Mouse (Mus musculus): Measurements from ENCODE around the gene Krt7.

Krt7 gene

DNA sequence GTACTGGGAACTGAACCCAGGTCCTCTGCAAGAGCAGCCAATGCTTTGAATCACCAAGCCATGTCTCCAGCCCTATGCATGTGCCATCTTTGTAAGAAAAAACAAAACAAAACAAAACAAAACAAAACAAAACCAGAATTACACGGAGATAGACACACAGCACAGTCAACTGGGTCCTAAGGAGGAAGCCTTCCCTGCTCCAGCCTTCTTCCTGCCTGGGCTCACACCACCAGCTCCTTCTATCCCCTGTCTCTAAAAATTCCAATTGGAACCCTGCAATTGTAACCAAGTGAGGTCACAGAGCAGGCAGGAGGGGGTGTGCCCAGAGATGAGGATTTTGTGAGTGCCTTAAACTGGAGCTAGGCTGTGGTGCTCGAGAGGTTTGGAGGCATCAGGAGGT, 36.6 kb downstream of the Krt7 start, which contains the start of gene Krt88:
Krt88 (plus strand) TSS at position 301 of the 400 bp plus-strand sequence.
- no peak for DNase-seq

DNA sequence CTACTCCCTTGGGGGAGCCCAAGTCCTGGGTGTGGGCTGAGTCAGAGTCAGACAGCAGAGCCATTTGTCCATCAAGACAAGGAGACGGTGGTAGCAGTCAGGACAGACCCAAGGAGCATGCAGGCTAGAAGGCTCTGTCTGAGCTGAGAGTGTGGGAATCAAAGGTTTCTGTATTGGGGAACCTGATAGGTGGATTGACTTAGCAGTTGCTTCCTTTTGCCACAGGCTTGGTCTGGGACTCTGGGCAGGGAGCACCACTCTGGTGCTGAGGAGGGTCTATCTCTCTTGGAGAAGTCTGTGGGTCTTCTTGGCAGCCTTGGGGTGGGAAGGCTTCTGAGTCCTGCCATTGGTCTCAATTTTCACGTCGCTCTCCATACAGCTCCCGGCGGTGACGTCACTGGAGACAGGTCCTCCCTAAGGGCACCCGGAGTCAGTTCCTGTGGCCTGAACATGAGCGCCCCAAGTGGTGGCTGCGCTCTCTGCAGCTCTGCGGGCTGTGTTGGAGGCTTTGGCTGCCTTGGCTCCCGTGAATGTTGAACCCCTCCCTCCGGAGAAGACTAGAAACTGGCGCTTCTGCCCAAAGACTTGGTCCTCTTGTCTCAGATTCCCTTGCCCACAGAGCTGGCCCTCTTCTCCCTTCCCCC, 42.4 kb downstream of the Krt7 start:
- peak; percentile 86 for DNase-seq

DNA sequence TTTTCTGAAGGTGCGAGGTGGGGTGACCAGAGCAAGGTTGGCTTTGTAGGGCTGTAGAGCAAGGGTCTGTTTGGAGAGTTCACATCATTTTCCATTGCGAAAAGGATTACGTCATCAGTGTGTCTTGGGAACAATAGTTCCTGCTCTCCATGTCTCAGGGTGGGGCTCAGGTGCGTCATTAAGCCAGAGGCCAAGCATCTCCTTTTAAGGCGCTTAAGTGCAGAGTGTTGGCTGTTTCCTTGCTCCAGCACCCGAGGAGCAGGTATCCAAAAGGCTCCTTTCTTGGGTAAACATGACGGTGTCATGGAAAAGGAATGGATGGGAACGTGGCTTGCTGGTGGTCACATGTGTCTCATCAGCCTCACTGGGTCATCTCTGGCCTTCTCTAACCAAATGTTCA, 43.9 kb downstream of the Krt7 start:
- DNase-seq, result no peak

DNA sequence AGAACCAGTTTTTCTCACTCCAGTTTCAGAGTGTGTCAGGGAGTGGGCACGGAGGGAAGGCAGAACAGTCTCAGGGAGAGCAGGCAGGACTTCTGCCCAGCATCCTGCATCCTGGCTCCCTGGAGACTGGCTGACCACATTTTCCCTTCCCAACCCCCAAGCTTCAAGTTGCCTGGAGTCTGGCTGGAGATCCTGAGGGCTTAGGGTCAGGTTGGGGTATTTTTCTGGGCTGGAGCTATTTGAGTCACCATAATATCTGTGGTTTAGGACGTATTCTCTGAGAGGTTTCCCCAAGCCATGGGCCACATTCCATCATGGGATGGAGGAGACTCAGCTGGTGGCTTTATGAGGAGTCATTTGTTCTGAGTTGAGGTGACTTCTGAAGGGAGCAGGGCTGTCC, 44.4 kb downstream of the Krt7 start:
- DNase-seq, result no peak

DNA sequence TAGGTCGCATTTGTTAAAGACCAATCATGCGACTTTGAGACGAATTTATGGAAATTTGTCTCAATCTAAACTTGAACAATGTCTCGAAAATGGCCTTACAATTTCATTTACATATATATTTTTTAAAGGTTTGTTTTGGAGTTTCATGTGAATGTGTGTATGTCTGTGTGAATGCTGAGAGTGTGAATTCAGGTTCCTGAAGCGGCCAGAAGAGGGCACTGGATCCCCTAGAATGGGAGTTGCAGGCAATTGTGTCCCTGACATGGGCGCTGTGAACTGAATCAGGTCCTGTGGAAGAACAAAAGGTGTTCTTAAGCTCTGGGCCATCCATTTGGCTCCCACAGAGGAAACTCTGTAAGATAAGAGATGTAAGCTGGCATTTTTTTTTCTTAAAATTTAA, 45.0 kb downstream of the Krt7 start:
- DNase-seq, result no peak

DNA sequence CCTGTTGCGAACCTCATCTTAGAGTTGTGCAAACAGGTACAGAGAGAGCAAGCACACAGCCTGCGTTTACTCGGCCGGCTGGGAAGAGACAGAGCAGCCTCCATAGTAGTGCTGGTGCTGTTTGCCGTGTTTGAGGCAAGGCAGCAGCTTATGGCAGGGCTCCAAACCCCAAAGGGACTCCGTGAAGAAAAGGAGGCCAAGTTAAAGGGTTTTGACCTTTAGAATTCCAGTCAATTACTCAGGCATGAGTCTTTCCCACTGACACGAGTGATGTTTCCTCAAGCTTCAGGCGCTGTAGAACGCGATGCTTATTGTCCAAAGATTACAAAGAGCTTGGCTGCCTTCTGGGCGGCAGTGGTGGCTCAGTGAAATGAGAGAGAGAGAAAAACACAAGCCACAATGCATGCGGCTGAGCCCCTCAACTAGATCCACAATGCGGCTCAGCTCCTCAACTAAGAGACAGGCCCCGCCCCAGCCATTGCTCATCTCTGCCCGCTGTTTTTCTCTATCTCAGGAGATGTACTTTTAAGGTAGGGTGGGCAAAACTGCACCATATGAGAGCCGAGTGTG, 47.6 kb downstream of the Krt7 start:
- DNase-seq, result peak; percentile 11

DNA sequence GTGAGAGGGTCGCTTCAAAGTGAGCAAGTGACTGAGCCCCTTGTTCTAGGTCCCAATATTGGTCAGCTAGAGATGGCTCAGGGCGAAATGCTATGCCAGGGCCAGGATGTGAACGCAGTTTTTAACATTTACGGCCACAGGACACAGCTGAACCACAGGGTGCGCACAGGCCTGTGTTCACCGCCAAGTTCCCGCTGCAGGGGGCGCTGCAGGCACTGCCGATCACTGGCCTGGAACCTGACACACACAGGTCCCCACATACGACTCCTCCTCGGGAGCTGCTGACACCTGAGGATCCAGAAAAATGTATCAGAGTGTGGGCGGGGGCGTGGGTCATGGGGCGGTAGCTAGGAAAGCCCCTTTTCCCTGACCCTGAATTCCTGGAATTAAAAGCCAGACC, 48.4 kb downstream of the Krt7 start:
- DNase-seq, result peak; percentile 8

DNA sequence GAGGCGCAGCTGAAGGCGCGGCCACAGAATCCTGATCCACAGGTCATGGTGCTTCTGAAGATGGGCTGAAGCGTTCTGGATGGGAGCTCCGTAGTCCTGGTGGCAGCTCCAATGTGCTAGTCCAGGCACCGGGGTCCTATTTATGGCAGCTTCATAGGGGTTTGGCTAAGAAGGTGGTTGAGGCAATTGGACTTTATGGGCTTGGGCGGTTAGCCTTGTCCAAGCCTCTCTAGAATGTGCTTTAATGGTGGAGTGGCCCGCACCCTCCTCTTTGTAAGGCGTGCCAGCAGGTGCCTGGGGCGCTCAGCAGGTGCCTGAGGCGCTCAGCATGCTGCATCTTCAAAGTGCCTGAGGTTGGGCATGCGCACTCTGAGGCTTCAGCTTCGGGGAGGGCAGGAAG, 52.8 kb downstream of the Krt7 start, which contains the start of gene Krt81:
Krt81 (minus strand) TSS at position 101 of the 400 bp plus-strand sequence.
- no peak for DNase-seq

DNA sequence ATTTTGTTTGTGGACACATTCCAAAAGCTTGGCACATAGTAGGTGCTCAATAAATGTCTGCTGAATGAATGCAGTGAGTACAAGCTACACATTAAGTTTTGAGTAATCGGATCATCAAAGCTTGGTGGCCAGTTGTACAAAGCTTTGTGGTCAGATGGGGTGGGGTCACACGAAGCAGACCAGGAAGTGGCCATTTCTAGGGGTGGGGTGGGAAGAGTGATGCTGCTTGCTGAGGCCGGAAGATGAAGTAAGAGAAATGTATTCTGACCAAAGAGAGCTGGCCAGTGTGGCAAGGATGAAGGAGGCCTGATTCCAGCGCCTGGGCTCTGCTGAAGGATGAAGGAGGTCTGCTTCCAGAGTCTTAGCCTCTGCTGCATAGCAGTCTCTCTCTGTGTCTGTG, 58.2 kb downstream of the Krt7 start:
- DNase-seq, result no peak

DNA sequence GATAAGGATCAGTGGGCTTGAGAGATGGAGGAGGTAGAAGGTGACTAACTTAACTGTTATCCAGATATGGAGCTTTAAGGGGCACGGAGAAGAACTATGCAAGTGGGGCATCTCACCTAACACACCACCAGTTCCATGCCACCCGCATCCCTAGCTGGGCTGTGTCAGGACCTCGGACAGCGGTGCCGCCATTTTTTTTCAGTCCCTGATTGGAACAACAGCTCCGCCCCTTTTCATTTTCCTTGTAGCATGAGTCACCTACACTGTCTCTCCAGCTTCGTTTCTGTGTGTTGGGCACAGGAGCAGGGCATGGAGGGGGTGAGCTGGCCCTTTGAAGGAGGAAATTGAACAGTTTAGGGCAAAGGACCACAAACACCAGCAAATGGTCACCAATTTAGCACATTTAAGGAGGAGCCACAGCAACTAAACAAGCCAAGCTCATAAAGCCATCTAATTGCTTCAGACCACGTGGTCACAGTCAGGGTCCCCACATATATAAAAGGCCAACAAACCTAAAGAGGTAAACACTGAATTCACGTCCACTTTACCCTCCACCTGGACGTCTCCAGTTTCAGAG, 62.2 kb downstream of the Krt7 start, which contains the start of gene Krt86:
Krt86 (plus strand) TSS at position 527 of the 577 bp plus-strand sequence.
- DNase-seq, result peak; percentile 72

DNA sequence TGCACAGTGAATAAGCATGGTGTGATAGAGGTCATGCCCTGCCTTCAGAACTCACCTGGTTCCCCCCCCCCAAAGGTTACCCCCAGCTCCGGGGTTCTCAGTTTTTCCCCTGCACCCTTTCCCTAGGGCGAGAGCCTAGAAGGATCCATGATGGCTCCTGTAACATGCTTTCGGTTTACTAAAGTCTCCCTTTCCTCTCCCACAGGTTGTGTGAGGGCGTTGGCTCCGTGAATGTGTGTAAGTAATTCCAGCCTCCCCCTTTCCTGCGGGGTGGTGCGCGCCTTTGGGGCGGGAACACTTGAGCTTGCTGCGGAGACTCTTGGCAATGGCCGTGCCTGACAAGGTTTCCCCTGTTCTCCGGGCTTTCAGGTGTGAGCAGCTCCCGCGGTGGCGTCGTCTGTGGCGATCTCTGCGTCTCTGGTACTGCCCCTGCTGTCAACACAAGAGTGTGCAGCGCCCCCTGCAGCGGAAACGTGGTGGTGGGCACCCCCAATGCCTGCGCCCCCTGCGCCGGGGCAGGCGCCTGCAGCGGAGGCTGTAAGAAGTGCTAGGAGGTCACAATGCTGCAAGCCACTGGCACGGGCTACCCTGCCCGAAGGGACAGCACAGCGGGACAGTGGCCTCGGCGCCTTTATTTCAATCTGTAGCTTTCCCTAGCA, 68.3 kb downstream of the Krt7 start:
- DNase-seq, result peak; percentile 78

DNA sequence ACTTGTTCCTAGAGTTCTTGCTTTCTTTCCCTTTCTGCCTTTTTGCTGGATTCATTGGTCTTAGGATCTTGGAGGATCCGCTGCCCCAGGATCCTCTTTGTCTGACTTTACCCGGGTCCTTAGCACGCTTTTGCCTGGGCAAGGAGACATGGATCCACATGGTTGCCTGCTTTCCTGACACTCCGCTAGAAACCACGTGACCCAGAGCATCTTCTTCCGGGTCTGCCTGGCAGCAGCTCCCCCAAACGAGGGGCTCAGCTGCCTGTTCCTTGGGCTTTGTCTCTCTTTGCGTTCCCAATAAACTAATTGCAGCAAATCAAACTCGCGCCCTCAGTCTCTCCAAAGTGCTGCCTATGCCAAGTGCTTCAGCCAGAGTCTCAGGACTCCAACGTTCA, 68.8 kb downstream of the Krt7 start:
- peak; percentile 50 for DNase-seq

Data from embryo, embryonic 11 days (tissue).